Mouse (Mus musculus): Measurements from ENCODE around the gene Sox12. TPM values are rescaled to one million over a fixed set of nuclear protein-coding genes. Genes with fewer than 3 reads are reported as not detected.
A peak's percentile ranks its signal among the peaks of the same experiment; 100 is the strongest.

The Sox12 gene
- total RNA-seq (2015; ENCODE audit: low replicate concordance) (2.3 and 2.5 TPM in 2 replicates), total RNA-seq (2017; ENCODE audit: low replicate concordance) (0.42 and 1.2 TPM in 2 replicates)

- peak; percentile 67 for ATAC-seq (replicated peaks; ENCODE audit: low FRiP score, poor library complexity, severe bottlenecking)
Measured at GRCm38 (mm10) chr2:152397680-152398435, at the start of gene Sox12. Sox12 (minus strand) TSS chr2:152398063.

GRCm38 (mm10) chr2:152447461-152447860 is 49.6 kb upstream of the Sox12 start:
- ATAC-seq (replicated peaks; ENCODE audit: low FRiP score, poor library complexity, severe bottlenecking): no peak

- ATAC-seq (replicated peaks; ENCODE audit: low FRiP score, poor library complexity, severe bottlenecking): no peak
Measured at GRCm38 (mm10) chr2:152446642-152447041, 48.8 kb upstream of the Sox12 start.

DNA sequence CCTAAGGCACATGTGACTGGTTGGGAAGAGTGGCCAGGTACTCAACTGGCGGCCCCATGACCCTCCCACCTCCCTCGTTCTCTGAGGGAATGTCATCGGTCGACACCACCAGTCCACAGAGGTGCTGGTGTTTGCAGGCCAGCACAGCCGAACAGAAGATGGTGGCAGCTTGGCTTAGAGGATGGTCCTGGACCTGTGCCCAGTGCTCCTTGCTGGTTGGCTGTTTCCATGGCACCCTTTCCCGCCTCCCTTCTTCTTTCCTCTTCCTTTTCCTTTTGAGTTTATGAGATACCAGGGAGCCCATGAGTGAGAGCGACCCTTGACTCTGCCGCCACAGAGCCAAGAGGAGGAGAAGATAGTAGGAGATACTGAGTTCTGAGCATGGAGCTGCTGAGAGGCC is 45.4 kb upstream of the Sox12 start:
- no peak for ATAC-seq (replicated peaks; ENCODE audit: low FRiP score, poor library complexity, severe bottlenecking)

- no peak for ATAC-seq (replicated peaks; ENCODE audit: low FRiP score, poor library complexity, severe bottlenecking)
Measured at GRCm38 (mm10) chr2:152442322-152442721, 44.5 kb upstream of the Sox12 start.

DNA sequence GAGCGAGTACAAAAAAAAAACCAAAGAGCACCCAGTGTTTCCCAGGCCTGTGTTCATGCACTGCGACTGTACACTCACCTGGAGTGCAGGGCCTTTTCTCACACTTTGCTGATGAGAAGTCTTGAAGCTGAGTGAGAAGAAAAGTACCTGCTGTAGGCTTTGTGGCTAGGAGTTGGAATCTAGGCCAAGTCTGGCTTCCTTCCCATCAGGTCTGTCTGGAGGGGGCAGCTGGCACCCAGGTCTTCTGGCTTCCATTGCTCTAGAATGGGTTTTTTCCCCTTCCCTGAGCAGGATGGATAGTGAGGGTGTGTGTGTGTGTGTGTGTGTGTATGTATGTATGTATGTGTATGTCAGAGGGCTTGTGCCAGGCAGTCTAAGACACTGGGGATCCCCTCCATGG is 42.0 kb upstream of the Sox12 start:
- ATAC-seq (replicated peaks; ENCODE audit: low FRiP score, poor library complexity, severe bottlenecking): no peak

- 0 out of 2 replicates have a peak, but pooled peaks have one; percentile 5 for ATAC-seq (replicated peaks; ENCODE audit: low FRiP score, poor library complexity, severe bottlenecking)
Measured at GRCm38 (mm10) chr2:152438963-152439362, 41.1 kb upstream of the Sox12 start.

DNA sequence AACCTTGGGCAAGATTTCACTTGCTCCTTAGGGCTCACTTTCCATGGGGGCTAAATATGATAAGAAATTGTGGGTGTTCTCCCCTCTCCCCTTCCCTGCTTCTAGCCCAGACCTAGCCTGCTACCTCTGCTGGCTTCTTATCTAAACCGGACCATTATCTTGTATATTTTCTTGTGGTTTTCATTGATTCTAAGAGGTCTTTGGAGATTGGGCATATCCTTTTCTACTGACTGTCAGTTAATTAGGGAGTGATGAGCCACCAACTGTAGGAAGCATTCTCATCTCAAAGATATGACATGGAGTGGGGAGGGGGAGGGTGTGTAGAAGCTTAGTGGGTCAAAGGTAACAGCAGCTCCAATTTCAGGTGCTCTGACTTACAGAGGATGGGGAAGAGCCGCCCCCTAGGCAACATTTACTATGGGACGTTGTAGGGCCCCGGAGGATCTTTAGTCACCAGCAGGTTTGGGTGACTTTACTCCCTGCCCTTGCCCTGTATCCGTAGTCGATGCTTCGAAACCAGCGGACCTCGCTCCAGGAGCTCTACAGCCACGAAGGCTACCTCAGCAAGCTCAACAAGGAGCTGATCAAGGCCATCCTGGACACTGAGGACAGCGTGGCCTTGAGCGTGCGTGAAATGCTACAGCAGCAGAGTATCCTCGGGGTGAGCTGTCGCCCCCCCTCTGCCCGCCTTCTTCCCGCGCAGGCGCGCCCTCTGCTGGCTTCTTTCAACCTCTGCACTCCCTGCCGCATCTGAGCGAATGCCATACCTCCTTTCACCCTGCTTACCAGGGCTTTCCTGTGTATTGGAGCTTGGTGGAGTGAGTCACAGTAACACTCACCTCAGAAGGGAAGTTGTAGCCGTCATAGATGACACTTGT is 39.4 kb upstream of the Sox12 start:
- ATAC-seq (replicated peaks; ENCODE audit: low FRiP score, poor library complexity, severe bottlenecking): peak; percentile 83

- no peak for ATAC-seq (replicated peaks; ENCODE audit: low FRiP score, poor library complexity, severe bottlenecking)
Measured at GRCm38 (mm10) chr2:152436405-152436901, 38.6 kb upstream of the Sox12 start.

- ATAC-seq (replicated peaks; ENCODE audit: low FRiP score, poor library complexity, severe bottlenecking): peak; percentile 54; the same call in 1 of the 2 replicates
Measured at GRCm38 (mm10) chr2:152428481-152428880, 30.6 kb upstream of the Sox12 start.

DNA sequence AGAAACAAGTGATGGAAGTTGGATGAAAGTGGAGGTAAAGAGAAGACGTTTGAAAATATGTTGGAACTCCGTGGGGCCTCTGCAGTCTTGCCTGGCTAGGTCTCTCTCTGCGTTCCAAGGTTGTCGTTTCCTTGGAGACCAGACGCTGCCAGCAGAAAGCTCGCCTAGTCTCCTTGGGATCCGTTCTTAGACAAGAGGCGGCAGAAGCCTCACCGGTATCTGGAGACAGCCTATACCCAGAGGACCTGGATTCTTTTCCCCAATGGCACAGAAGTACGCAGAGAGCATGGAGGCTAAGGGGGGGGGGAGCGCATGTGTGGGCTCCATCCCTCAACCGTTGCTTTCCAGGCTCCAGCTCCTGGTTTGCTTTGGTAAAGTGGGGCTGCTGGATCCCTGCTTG is 29.6 kb upstream of the Sox12 start:
- no peak for ATAC-seq (replicated peaks; ENCODE audit: low FRiP score, poor library complexity, severe bottlenecking)

- ATAC-seq (replicated peaks; ENCODE audit: low FRiP score, poor library complexity, severe bottlenecking): no peak
Measured at GRCm38 (mm10) chr2:152415786-152416185, 17.9 kb upstream of the Sox12 start.

GRCm38 (mm10) chr2:152415287-152415686 is 17.4 kb upstream of the Sox12 start, which contains the start of gene 6820408C15Rik:
6820408C15Rik (plus strand) TSS chr2:152415587.
- no peak for ATAC-seq (replicated peaks; ENCODE audit: low FRiP score, poor library complexity, severe bottlenecking)

DNA sequence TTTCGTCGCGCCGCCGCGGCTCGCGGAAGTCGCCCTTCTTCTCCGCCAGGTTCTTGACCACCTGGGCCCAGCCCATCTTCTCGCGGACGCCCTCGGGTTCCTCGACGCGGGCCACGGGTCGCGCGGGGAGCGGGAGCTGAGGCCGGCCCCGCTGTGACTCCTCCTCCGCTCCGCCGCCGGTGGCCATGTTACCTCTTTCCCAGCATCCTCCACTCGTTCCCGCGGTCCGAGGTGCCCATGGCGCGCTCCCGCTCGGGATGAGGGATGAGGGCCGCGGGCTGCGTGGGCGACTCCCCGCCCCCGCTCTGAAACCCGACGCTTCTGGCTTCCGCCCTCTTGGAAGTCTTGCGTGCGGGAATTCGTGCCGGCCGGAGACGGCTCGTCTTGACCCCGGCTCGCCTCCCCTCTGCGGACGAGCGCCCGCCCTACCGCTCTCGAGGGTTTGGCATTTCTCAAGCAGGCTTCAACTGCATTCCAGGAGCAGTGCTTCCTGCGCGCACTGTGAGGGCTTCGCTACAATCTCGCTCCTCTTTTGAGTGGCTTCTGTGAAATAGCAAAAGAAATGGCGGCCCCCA is 16.8 kb upstream of the Sox12 start, which contains the start of gene Zcchc3:
Zcchc3 (minus strand) TSS at position 437 of the 575 bp plus-strand sequence.
- ATAC-seq (replicated peaks; ENCODE audit: low FRiP score, poor library complexity, severe bottlenecking): peak; percentile 90

- peak; percentile 51; the same call in 1 of the 2 replicates for ATAC-seq (replicated peaks; ENCODE audit: low FRiP score, poor library complexity, severe bottlenecking)
Measured at GRCm38 (mm10) chr2:152413765-152414584, 16.1 kb upstream of the Sox12 start.

DNA sequence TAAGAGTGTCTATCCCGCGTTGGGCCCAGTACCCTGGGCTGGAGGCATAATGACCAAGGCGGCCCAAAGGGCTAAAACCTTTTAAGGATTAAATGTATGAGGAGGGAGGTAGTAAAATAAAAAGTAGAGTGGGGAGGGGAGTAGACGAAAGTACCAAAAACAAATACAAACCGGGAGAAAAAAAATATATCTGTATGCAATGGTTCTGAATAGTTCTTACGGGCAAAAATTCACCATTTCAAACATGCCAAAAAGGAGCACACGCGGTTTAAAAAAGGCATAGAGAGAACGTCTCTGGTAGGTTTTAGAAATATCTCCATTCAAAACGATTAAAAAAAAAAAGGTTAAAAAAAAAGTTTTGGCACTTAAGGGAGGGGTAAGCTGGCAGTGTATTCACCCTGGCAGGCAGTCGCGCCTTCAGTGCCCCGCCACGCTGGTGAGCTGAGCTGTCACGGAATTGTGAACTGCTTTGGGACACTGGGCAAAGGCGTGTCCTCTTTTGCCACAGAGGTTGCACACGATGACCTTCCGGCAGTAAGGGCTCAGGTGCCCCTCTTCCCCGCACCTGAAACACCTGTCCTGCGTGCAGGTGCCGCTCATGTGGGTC is 15.4 kb upstream of the Sox12 start:
- peak; percentile 17; the same call in 1 of the 2 replicates for ATAC-seq (replicated peaks; ENCODE audit: low FRiP score, poor library complexity, severe bottlenecking)

GRCm38 (mm10) chr2:152412526-152413157 is 14.8 kb upstream of the Sox12 start:
- ATAC-seq (replicated peaks; ENCODE audit: low FRiP score, poor library complexity, severe bottlenecking): no peak

DNA sequence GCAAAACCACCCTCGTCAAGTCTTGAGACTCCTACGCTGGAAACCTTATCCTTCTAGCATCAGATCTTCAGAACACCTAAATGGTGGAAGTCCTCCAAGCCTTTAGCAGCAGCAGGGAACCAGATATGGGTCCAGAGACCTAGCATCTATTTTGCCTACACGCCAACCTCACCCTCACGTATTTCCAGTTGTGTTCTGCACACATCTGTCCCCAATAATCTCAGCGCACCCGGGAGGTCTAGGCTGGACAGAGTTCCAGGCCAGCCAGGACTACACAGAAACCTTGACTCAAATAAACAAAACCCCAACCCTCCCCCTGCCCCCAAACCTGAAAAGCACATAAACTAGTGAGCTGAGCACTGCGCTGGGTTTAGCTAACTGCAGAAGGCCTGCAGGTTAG is 13.6 kb upstream of the Sox12 start:
- no peak for ATAC-seq (replicated peaks; ENCODE audit: low FRiP score, poor library complexity, severe bottlenecking)

Data from erythroblast, adult 5-6 weeks (primary cell).